Mouse (Mus musculus): ENCODE measurements around the gene Muc3. TPM values are rescaled to one million over a fixed set of nuclear protein-coding genes. Genes with fewer than 3 reads are reported as not detected.
"Not testable (repeated sequence)": the region's sequence is repeated elsewhere in the genome, so short reads cannot be mapped to it uniquely, and the experiment has no call there.

Muc3 gene
- 4.3 TPM in 1 of 2 replicates, not detected in the other for polyA plus RNA-seq (2012; rRNA removed)

DNA sequence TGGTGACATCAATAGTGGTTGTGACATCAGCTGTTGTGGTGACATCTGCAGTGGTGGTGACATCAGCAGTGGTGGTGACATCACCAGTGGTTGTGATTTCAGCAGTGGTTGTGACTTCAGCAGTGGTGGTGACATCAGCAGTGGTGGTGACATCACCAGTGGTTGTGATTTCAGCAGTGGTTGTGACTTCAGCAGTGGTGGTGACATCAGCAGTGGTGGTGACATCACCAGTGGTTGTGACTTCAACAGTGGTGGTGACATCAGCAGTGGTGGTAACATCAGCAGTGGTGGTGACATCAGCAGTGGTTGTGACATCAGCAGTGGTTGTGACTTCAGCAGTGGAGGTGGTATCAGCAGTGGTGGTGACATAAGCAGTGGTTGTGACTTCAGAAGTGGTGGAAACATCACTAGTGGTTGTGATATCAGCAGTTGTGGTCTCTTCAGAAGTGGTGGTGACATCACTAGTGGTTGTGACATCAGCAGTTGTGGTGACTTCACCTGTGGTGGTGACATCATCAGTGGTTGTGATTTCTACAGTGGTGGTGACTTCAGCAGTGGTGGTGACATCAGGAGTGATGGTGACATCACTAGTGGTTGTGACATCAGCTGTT, at the start of gene Muc3:
TSS of gene Muc3 (minus strand) at position 51 of the 611 bp plus-strand sequence.
- not testable (repeated sequence) for H3K4me1 ChIP-seq (ENCODE audit: control insufficient read depth, insufficient read depth, low read length); H3K4me3 ChIP-seq (replicated peaks; ENCODE audit: extremely low read depth, low read depth, low read length); DNase-seq

DNA sequence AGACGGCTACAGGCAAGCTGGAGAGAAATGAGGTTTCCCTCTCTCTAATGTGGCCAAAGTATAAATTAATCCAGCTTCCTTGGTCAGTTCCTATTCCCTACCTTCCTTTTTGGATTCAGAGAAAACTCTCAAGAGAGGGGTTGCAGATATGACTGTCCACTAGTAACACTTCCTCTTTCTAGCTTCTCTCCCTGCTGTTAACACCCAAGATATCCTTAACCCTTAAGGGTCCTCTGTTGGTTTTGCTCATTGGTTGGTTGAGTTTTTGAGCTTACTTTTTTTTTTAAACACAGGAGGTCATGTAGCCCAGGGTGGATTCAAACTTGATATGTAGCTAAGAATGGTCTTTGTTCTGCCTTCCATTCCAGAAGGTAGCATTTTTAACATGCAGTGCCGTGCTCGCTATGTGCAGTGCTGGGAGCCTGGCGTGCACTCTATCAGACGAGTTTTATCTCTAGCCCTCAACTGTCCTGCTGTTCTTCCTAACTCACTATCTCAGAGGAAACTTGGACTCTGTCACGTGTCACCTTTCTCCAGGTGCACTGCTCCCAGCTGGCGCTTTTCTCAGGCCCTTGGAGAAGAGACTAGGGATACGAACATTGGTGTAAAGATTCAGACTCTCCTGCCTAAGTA, 45.5 kb upstream of the Muc3 start:
- Histone ChIP-seq H3K4me1 (ENCODE audit: control insufficient read depth, insufficient read depth, low read length) (no peaks in the 10 kb centered on the region), H3K4me3 (replicated peaks; ENCODE audit: extremely low read depth, low read depth, low read length) (no peak overlapping the region)
- no peak for TF ChIP-seq POLR2A (IDR thresholded peaks at IDR 0.05; ENCODE audit: borderline replicate concordance, extremely low read depth, low read depth, low read length)
- no peak for DNase-seq
- 54% methylated on average over 8 of the region's 8 CpGs for WGBS

DNA sequence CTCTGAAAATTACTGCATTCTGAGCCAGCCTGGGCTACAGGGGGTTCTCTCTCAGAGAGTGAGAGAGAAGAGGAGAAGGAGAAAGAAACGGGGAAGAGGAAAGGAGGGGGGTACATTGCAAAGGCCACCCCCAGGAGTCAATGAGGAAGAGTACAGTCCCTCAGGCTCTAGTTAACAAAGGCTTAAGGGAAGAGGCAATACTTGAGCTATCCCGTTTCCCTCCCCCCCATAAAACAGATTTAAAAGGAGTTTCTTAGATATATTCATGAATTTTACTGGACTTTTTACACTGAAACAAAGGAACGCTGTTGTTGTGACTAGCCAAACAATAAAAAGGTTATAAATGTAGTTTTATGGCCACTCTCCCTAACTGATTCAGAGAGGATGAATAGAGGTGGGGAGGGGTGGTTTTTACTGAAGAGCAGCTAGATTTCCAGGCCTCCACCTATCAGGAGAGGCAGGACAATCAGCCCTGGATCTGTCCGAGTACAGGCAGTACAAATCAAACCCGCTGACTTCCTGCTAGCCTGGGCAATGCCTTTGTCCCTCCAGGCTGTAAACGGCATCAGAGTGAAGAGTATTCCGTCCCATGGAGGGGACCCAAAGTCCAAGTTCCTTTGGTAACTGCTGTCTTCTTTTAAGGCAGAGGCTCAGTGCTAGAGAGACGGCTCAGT, 44.3 kb upstream of the Muc3 start:
- DNase-seq: no peak
- H3K4me3 ChIP-seq (replicated peaks; ENCODE audit: extremely low read depth, low read depth, low read length): no peak overlapping the region
- no peak for TF ChIP-seq POLR2A (IDR thresholded peaks at IDR 0.05; ENCODE audit: borderline replicate concordance, extremely low read depth, low read depth, low read length)
- TF ChIP-seq CTCF (IDR thresholded peaks at IDR 0.05; ENCODE audit: insufficient read depth, low read length): no peak
- H3K4me1 ChIP-seq (ENCODE audit: control insufficient read depth, insufficient read depth, low read length): no peaks in the 10 kb centered on the region
- WGBS: 66% methylated on average over 8 of the region's 8 CpGs

DNA sequence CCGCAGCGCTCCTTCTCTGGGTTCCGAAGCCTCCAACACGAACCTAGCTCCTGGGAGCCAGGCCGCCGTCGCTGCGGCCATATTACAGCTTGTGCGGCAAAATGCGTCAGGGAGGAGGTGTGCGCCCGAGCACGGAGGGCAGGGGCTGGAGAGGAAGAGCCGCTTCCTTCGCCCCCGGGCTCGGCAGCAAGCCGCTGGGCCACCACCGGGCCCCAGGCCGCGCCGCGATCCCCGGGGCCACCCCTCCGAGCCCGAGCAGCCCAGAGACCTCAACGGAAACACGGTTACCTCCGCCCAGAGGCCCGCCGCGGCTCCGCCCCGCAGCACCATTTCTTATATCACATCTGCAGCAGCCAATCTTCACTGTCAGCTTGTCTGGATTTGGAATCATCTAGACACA, 40.2 kb upstream of the Muc3 start:
- Histone ChIP-seq H3K4me3 (replicated peaks; ENCODE audit: extremely low read depth, low read depth, low read length) (no peak overlapping the region), H3K4me1 (ENCODE audit: control insufficient read depth, insufficient read depth, low read length) (no peaks in the 10 kb centered on the region)
- TF ChIP-seq POLR2A (IDR thresholded peaks at IDR 0.05; ENCODE audit: borderline replicate concordance, extremely low read depth, low read depth, low read length) (no peak), CTCF (IDR thresholded peaks at IDR 0.05; ENCODE audit: insufficient read depth, low read length) (no peak)
- 2% methylated on average over 34 of the region's 34 CpGs for WGBS
- DNase-seq: no peak

DNA sequence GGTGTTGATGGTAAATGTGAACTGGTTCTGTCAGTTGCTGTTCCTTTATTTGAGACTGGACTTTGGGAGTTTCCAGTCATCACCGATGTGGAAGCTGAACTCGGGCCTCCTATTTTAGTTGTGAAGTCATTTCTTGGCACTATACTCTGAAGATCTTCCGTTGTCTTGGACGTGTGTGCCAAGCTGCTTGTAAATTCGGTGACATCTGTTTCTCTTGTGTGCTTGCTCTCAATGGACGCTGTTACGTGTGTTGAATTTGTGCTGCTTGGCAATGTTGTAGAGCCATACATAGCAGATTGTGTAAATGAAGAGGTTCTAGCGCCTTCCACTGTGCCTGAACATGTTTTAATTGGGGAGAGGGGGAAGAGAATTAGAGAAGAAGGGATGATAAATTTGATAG, 36.2 kb upstream of the Muc3 start:
- no peak for DNase-seq

DNA sequence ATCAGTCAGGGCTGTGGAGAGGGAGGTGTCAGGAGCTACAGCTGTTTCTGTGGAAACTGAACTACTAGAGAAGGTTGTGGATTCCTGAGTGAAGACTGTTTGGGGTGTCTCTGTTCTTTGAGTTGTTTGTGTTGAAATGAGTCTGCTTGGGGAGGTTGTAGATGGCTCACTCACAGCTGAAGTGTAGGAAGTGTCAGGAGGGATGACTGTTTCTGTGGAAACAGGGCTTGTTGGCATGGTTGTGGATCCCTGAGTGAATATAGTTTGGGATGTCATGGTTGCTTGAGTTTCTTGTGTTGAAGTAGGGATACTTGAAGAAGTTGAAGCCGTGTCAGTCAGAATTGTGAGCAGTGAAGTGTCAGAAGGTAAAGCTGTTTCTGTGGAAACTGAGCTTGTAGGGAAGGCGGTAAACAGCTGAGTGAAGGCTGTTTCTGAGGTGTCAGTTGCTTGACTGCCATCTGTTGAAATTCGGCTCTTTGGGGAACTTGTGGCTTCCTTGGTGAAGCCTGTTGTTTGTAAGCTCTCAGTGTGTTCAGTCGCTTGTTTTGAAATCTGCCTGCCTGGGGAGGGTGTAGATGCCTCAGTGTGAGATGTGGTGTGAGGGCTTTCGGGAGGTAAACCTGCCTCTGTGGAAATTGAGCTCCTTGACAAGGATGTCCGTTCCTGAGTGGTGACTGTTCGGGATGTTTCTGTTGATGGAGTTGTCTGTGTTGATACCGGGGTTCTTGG, 30.7 kb upstream of the Muc3 start:
- Histone ChIP-seq H3K4me1 (ENCODE audit: control insufficient read depth, insufficient read depth, low read length) (no peaks in the 10 kb centered on the region), H3K4me3 (replicated peaks; ENCODE audit: extremely low read depth, low read depth, low read length) (no peak overlapping the region)
- TF ChIP-seq POLR2A (IDR thresholded peaks at IDR 0.05; ENCODE audit: borderline replicate concordance, extremely low read depth, low read depth, low read length) (no peak), CTCF (IDR thresholded peaks at IDR 0.05; ENCODE audit: insufficient read depth, low read length) (no peak)
- WGBS: 63% methylated on average over 8 of the region's 8 CpGs
- DNase-seq: no peak

More for the DNA sequence above, 36.2 kb upstream of the Muc3 start:
- H3K4me3 ChIP-seq (replicated peaks; ENCODE audit: extremely low read depth, low read depth, low read length): no peak overlapping the region
- WGBS: 68% methylated on average over 8 of the region's 8 CpGs
- no peak for TF ChIP-seq POLR2A (IDR thresholded peaks at IDR 0.05; ENCODE audit: borderline replicate concordance, extremely low read depth, low read depth, low read length)
- no peak for TF ChIP-seq CTCF (IDR thresholded peaks at IDR 0.05; ENCODE audit: insufficient read depth, low read length)
- no peaks in the 10 kb centered on the region for H3K4me1 ChIP-seq (ENCODE audit: control insufficient read depth, insufficient read depth, low read length)

DNA sequence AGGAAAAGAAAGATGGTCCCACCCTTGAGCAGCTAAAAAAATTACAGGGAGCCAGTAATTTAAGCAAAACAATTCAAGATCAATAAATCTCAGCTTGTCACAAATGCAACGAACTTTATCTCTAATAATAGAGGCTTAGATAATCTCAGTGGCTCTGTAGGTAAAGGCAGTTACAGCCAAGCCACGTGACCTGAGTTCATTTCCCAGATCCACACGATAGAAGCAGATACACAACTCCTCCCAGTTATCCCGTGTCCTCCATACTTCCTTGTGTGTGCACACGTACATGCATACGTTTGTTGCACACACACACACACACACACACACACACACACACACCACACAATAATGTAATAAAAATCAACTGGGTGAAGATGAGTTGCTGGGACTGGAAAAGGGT, 24.8 kb upstream of the Muc3 start:
- 64% methylated on average over 6 of the region's 6 CpGs for WGBS
- DNase-seq: no peak
- no peak for TF ChIP-seq CTCF (IDR thresholded peaks at IDR 0.05; ENCODE audit: insufficient read depth, low read length)
- TF ChIP-seq POLR2A (IDR thresholded peaks at IDR 0.05; ENCODE audit: borderline replicate concordance, extremely low read depth, low read depth, low read length): no peak
- Histone ChIP-seq H3K4me3 (replicated peaks; ENCODE audit: extremely low read depth, low read depth, low read length) (no peak overlapping the region), H3K4me1 (ENCODE audit: control insufficient read depth, insufficient read depth, low read length) (no peaks in the 10 kb centered on the region)

DNA sequence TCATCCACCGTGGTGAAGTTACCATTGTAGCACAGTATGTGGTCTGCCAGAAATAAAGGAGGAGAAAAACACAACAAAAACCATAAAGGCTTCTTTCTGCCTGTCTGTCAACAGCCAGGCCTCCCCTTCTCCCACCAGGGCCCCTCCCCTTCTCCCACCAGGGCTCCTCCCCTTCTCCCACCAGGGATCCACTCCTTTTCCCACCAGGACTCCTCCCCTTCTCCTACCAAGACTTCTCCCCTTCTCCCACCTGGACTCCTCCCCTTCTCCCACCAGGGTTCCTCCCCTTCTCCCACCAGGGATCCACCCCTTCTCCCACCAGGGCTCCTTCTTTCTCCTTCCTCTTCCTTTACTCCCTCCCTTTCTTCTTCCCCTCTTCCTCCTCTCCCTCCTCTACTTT, 23.5 kb upstream of the Muc3 start:
- WGBS: 4% methylated on average over 1 of the region's 1 CpGs
- TF ChIP-seq CTCF (IDR thresholded peaks at IDR 0.05; ENCODE audit: insufficient read depth, low read length): no peak
- TF ChIP-seq POLR2A (IDR thresholded peaks at IDR 0.05; ENCODE audit: borderline replicate concordance, extremely low read depth, low read depth, low read length): no peak
- Histone ChIP-seq H3K4me1 (ENCODE audit: control insufficient read depth, insufficient read depth, low read length) (no peaks in the 10 kb centered on the region), H3K4me3 (replicated peaks; ENCODE audit: extremely low read depth, low read depth, low read length) (no peak overlapping the region)
- DNase-seq: no peak

DNA sequence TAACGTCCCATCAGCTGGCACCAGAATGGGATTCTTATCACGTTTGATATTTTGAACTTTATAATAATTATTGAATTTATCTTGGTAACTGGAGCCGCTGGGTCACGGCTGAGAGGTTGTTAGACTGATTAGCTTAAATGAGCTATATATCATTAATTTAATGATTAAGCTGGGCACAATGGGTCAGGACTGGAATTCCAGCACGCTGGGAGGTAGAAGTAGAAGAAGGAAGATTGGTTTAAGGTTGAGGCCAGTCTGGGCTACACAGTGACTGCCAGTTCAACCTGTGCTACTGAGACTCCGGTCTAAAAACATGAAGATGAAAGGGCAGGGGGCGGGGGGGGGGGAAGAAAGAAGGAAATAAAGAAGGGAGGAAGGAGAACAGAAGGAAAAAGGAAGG, 22.4 kb upstream of the Muc3 start:
- Histone ChIP-seq H3K4me1 (ENCODE audit: control insufficient read depth, insufficient read depth, low read length) (no peaks in the 10 kb centered on the region), H3K4me3 (replicated peaks; ENCODE audit: extremely low read depth, low read depth, low read length) (no peak overlapping the region)
- WGBS: 51% methylated on average over 7 of the region's 7 CpGs
- no peak for TF ChIP-seq CTCF (IDR thresholded peaks at IDR 0.05; ENCODE audit: insufficient read depth, low read length)
- TF ChIP-seq POLR2A (IDR thresholded peaks at IDR 0.05; ENCODE audit: borderline replicate concordance, extremely low read depth, low read depth, low read length): no peak
- DNase-seq: no peak
